Mouse (Mus musculus) heart, embryonic 11.5 days (tissue): ENCODE measurements around the gene Pcx. TPM values are rescaled to one million over a fixed set of nuclear protein-coding genes. Genes with fewer than 3 reads are reported as not detected.

ENCODE experiments used
- ATAC-seq: fragments of 200-750 bp; cut with Nextera tagmentation; replicated peaks from 2 replicates; pipeline ENCODE4 v1.8.0; 2017; ENCODE audit warnings: moderate library complexity; ENCODE audit not compliant: insufficient number of reproducible peaks, low FRiP score, low TSS enrichment
- H3K27ac ChIP-seq: fragments of 300-500 bp; sonication (generic); 2 replicates; pipeline ENCODE4 v1.5.1; 2014; ENCODE audit warnings: mild to moderate bottlenecking, low read depth, low read length
- H3K27me3 ChIP-seq: fragments of 300-500 bp; sonication (generic); 2 replicates; pipeline ENCODE4 v1.6.1; 2014; ENCODE audit warnings: mild to moderate bottlenecking, low read length, mixed read lengths; ENCODE audit not compliant: control insufficient read depth, insufficient read depth
- H3K36me3 ChIP-seq: fragments of 300-500 bp; sonication (generic); 2 replicates; pipeline ENCODE4 v1.6.1; 2014; ENCODE audit warnings: mild to moderate bottlenecking, low read length, moderate library complexity, mixed read lengths; ENCODE audit not compliant: control insufficient read depth, insufficient read depth
- H3K4me1 ChIP-seq: fragments of 300-500 bp; sonication (generic); 2 replicates; pipeline ENCODE4 v1.6.1; 2014; ENCODE audit warnings: low read length; ENCODE audit not compliant: control insufficient read depth, insufficient read depth
- H3K4me2 ChIP-seq: fragments of 300-500 bp; sonication (generic); 2 replicates; pipeline ENCODE4 v1.6.1; 2014; ENCODE audit warnings: mild to moderate bottlenecking, moderate library complexity
- H3K4me3 ChIP-seq: fragments of 300-500 bp; sonication (generic); 2 replicates; pipeline ENCODE4 v1.5.1; 2014; ENCODE audit warnings: low read depth, low read length
- H3K9ac ChIP-seq: fragments of 300-500 bp; sonication (generic); 2 replicates; pipeline ENCODE4 v1.6.1; 2014; ENCODE audit warnings: mild to moderate bottlenecking, low read depth, low read length, moderate library complexity
- H3K9me3 ChIP-seq: fragments of 300-500 bp; sonication (generic); replicated peaks from 2 replicates; pipeline ENCODE4 v1.6.1; 2016; ENCODE audit warnings: low read length; ENCODE audit not compliant: control insufficient read depth
- WGBS: fragments of 180-500 bp; shearing (Covaris S2); extraction: QIAGEN DNeasy Blood & Tissue Kit; methylation state at CpG from one replicate; pipeline ENCODE4 v1.1.7; 2014; ENCODE audit not compliant: insufficient replicate concordance; 5-methylcytosine and 5-hydroxymethylcytosine counted together
- polyA plus RNA-seq: library from polyadenylated mRNA; unstranded; fragments of >200 nt; fragmentation: Nextera tagmentation; extraction: Ambion mirVana; gene quantifications from 2 replicates; pipeline ENCODE4 v1.2.1, GENCODE M21; 2014

The Pcx gene
- polyA plus RNA-seq, 1 experiment from 2014 or later: 12.8 TPM

- Histone ChIP-seq H3K4me1 (no peaks in the 10 kb centered on the region; the same call in 1 of the 2 replicates), H3K4me3 (no peak overlapping the region), H3K36me3 (no peaks in the 10 kb centered on the region), H3K27ac (no peak overlapping the region), H3K27me3 (no peaks in the 10 kb centered on the region), H3K9ac (no peak overlapping the region), H3K4me2 (no peak overlapping the region), H3K9me3 (no peaks in the 10 kb centered on the region)
- no peak for ATAC-seq
- WGBS: 74% methylated on average over 2 of the region's 2 CpGs
Observed at GRCm38 (mm10) chr19:4566880-4567279, 56.6 kb downstream of the Pcx start.

GRCm38 (mm10) chr19:4567665-4568064, 57.4 kb downstream of the Pcx start:
- Histone ChIP-seq H3K27me3 (no peaks in the 10 kb centered on the region), H3K9ac (no peak overlapping the region), H3K9me3 (no peaks in the 10 kb centered on the region), H3K4me1 (no peaks in the 10 kb centered on the region; the same call in 1 of the 2 replicates), H3K4me3 (no peak overlapping the region), H3K36me3 (no peaks in the 10 kb centered on the region), H3K4me2 (no peak overlapping the region), H3K27ac (no peak overlapping the region)
- WGBS: 81% methylated on average over 2 of the region's 2 CpGs
- no peak for ATAC-seq

- H3K27ac ChIP-seq: peak overlapping the region; percentile 64
- no peak overlapping the region for H3K4me3 ChIP-seq
- no peaks in the 10 kb centered on the region for H3K9me3 ChIP-seq
- no peak overlapping the region for H3K9ac ChIP-seq
- WGBS: 30% methylated on average over 4 of the region's 4 CpGs
- H3K36me3 ChIP-seq: no peaks in the 10 kb centered on the region
- H3K27me3 ChIP-seq: no peaks in the 10 kb centered on the region
- peak overlapping the region; percentile 0; the same call in 1 of the 2 replicates for H3K4me2 ChIP-seq
- peak; percentile 86 for ATAC-seq
- H3K4me1 ChIP-seq: no peaks in the 10 kb centered on the region; the same call in 1 of the 2 replicates
Observed at GRCm38 (mm10) chr19:4568832-4569231, 58.6 kb downstream of the Pcx start.

- H3K9me3 ChIP-seq: no peaks in the 10 kb centered on the region
- no peak overlapping the region for H3K9ac ChIP-seq
- no peak overlapping the region for H3K4me2 ChIP-seq
- H3K27ac ChIP-seq: peak overlapping the region; percentile 64
- no peaks in the 10 kb centered on the region for H3K27me3 ChIP-seq
- 81% methylated on average over 17 of the region's 17 CpGs for WGBS
- no peaks in the 10 kb centered on the region; the same call in 1 of the 2 replicates for H3K4me1 ChIP-seq
- no peak overlapping the region for H3K4me3 ChIP-seq
- no peak for ATAC-seq
- no peaks in the 10 kb centered on the region for H3K36me3 ChIP-seq
Observed at GRCm38 (mm10) chr19:4569356-4570236, 59.3 kb downstream of the Pcx start.

GRCm38 (mm10) chr19:4570237-4570613, 60.0 kb downstream of the Pcx start:
- no peaks in the 10 kb centered on the region for H3K27me3 ChIP-seq
- no peak overlapping the region for H3K9ac ChIP-seq
- H3K4me1 ChIP-seq: no peaks in the 10 kb centered on the region; the same call in 1 of the 2 replicates
- H3K4me3 ChIP-seq: no peak overlapping the region
- WGBS: 81% methylated on average over 11 of the region's 11 CpGs
- no peak overlapping the region for H3K27ac ChIP-seq
- no peak overlapping the region for H3K4me2 ChIP-seq
- no peak for ATAC-seq
- H3K36me3 ChIP-seq: no peaks in the 10 kb centered on the region
- no peaks in the 10 kb centered on the region for H3K9me3 ChIP-seq

GRCm38 (mm10) chr19:4570815-4571214, 60.5 kb downstream of the Pcx start:
- ATAC-seq: no peak
- no peaks in the 10 kb centered on the region for H3K27me3 ChIP-seq
- H3K4me2 ChIP-seq: no peak overlapping the region
- H3K36me3 ChIP-seq: no peaks in the 10 kb centered on the region
- WGBS: 81% methylated on average over 6 of the region's 6 CpGs
- no peak overlapping the region for H3K27ac ChIP-seq
- no peak overlapping the region for H3K9ac ChIP-seq
- no peak overlapping the region for H3K4me3 ChIP-seq
- no peaks in the 10 kb centered on the region for H3K9me3 ChIP-seq
- H3K4me1 ChIP-seq: no peaks in the 10 kb centered on the region; the same call in 1 of the 2 replicates

GRCm38 (mm10) chr19:4571658-4572057, 61.4 kb downstream of the Pcx start:
- Histone ChIP-seq H3K4me3 (no peak overlapping the region), H3K4me2 (no peak overlapping the region), H3K27me3 (no peaks in the 10 kb centered on the region), H3K36me3 (no peaks in the 10 kb centered on the region), H3K9ac (no peak overlapping the region), H3K9me3 (no peaks in the 10 kb centered on the region), H3K27ac (no peak overlapping the region), H3K4me1 (no peaks in the 10 kb centered on the region; the same call in 1 of the 2 replicates)
- WGBS: 89% methylated on average over 1 of the region's 1 CpGs
- ATAC-seq: no peak

GRCm38 (mm10) chr19:4572061-4572460, 61.8 kb downstream of the Pcx start:
- ATAC-seq: no peak
- Histone ChIP-seq H3K36me3 (no peaks in the 10 kb centered on the region), H3K27ac (no peak overlapping the region), H3K9me3 (no peaks in the 10 kb centered on the region), H3K27me3 (no peaks in the 10 kb centered on the region), H3K4me3 (no peak overlapping the region), H3K4me2 (no peak overlapping the region), H3K4me1 (no peaks in the 10 kb centered on the region; the same call in 1 of the 2 replicates), H3K9ac (no peak overlapping the region)
- 78% methylated on average over 4 of the region's 4 CpGs for WGBS
